Mouse (Mus musculus): ENCODE measurements around the gene Tnik. TPM values are rescaled to one million over a fixed set of nuclear protein-coding genes. Genes with fewer than 3 reads are reported as not detected.

The Tnik gene
- total and polyA plus RNA-seq, 2 experiments from 2014 or later: 9.2 to 27.5 TPM

DNA sequence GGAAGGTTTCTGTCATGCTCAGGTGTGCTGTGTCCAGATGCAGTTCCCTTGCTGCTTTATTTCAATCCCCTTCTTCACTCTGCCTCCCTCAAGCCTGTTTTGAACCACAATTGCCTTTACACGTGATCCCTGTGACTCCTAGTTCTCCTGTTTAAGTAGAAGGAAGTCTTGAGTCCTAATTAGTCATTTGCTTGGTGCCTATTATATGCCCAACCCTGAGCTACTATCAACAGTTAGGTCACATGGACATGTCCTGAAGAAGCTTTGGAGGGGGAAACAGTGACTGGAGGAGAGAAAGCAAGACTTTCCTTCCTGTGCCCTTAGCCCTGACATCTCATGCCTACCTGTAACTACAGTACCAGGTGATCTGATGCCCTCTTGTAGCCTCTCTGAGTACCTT, 210.4 kb downstream of the Tnik start:
- WGBS: 67% methylated on average over 1 of the region's 1 CpGs
- ATAC-seq (ENCODE audit: insufficient read depth, low read depth): no peak

GRCm38 (mm10) chr3:28477373-28477772, 214.4 kb downstream of the Tnik start:
- no peak for DNase-seq (ENCODE audit: low spot score)
- Histone ChIP-seq H3K4me2 (ENCODE audit: low read depth, low read length) (no peak overlapping the region), H3K9ac (replicated peaks; ENCODE audit: low read depth, low read length) (no peak overlapping the region), H3K4me3 (ENCODE audit: low read depth, low read length) (no peak overlapping the region), H3K9me3 (replicated peaks; ENCODE audit: control insufficient read depth, low read length) (no peaks in the 10 kb centered on the region), H3K27me3 (ENCODE audit: control insufficient read depth, insufficient read depth, low read length) (no peaks in the 10 kb centered on the region), H3K4me1 (ENCODE audit: control insufficient read depth, insufficient read depth) (no peaks in the 10 kb centered on the region), H3K27ac (ENCODE audit: low read depth) (no peak overlapping the region), H3K36me3 (replicated peaks; ENCODE audit: control insufficient read depth, insufficient read depth, low read length) (no peaks in the 10 kb centered on the region)
- no peak for TF ChIP-seq CTCF (IDR thresholded peaks at IDR 0.05; ENCODE audit: low read depth)
- no peak for TF ChIP-seq EP300 (IDR thresholded peaks at IDR 0.05; ENCODE audit: low read depth)
- 89% methylated on average over 2 of the region's 2 CpGs for WGBS
- ATAC-seq (ENCODE audit: insufficient read depth, low read depth): no peak

More for the DNA sequence above, 210.4 kb downstream of the Tnik start:
- Histone ChIP-seq H3K4me3 (ENCODE audit: low read depth, low read length) (no peak overlapping the region), H3K9me3 (replicated peaks; ENCODE audit: control insufficient read depth, low read length) (no peaks in the 10 kb centered on the region), H3K36me3 (replicated peaks; ENCODE audit: control insufficient read depth, insufficient read depth, low read length) (no peaks in the 10 kb centered on the region), H3K4me2 (ENCODE audit: low read depth, low read length) (no peak overlapping the region), H3K4me1 (ENCODE audit: control insufficient read depth, insufficient read depth) (no peaks in the 10 kb centered on the region), H3K27me3 (ENCODE audit: control insufficient read depth, insufficient read depth, low read length) (no peaks in the 10 kb centered on the region), H3K27ac (ENCODE audit: low read depth) (no peak overlapping the region), H3K9ac (replicated peaks; ENCODE audit: low read depth, low read length) (no peak overlapping the region)
- no peak for TF ChIP-seq EP300 (IDR thresholded peaks at IDR 0.05; ENCODE audit: low read depth)
- no peak for TF ChIP-seq CTCF (IDR thresholded peaks at IDR 0.05; ENCODE audit: low read depth)
- DNase-seq (ENCODE audit: low spot score): no peak

DNA sequence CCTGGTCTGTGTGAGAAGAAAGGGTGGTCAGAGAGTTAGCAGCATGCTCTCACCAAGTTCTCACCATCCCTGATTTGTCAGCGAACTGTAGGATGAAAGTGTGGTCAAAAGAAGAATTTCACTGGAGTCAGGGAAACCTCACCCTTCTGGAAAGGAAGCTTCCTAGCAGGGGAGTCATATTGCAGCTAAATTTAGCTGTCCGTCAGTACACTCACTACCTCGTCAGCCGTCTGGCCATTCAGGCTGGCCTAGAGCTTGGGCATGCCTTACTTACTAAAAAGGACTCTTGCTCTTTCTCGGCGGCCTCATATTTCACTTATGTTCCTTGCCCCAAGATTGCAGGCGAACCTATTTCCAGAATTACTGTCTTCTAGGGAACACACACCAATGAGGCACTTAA, 222.7 kb downstream of the Tnik start:
- 24% methylated on average over 7 of the region's 7 CpGs for WGBS
- H3K9ac ChIP-seq (replicated peaks; ENCODE audit: low read depth, low read length): no peak overlapping the region
- peak; percentile 79; the same call in 1 of the 2 replicates for ATAC-seq (ENCODE audit: insufficient read depth, low read depth)

GRCm38 (mm10) chr3:28487418-28487817, 224.4 kb downstream of the Tnik start:
- ATAC-seq (ENCODE audit: insufficient read depth, low read depth): no peak
- Histone ChIP-seq H3K36me3 (replicated peaks; ENCODE audit: control insufficient read depth, insufficient read depth, low read length) (no peaks in the 10 kb centered on the region), H3K4me3 (ENCODE audit: low read depth, low read length) (no peak overlapping the region), H3K27ac (ENCODE audit: low read depth) (no peak overlapping the region), H3K4me2 (ENCODE audit: low read depth, low read length) (no peak overlapping the region), H3K9ac (replicated peaks; ENCODE audit: low read depth, low read length) (no peak overlapping the region), H3K9me3 (replicated peaks; ENCODE audit: control insufficient read depth, low read length) (no peaks in the 10 kb centered on the region), H3K27me3 (ENCODE audit: control insufficient read depth, insufficient read depth, low read length) (no peaks in the 10 kb centered on the region), H3K4me1 (ENCODE audit: control insufficient read depth, insufficient read depth) (0 out of 2 replicates have a peak, but pooled peaks cover 8% of the 10 kb centered on the region)
- no peak for DNase-seq (ENCODE audit: low spot score)
- TF ChIP-seq CTCF (IDR thresholded peaks at IDR 0.05; ENCODE audit: low read depth): no peak
- no peak for TF ChIP-seq EP300 (IDR thresholded peaks at IDR 0.05; ENCODE audit: low read depth)
- 89% methylated on average over 9 of the region's 9 CpGs for WGBS

More for the DNA sequence above, 222.7 kb downstream of the Tnik start:
- peak; percentile 66 for DNase-seq (ENCODE audit: low spot score)
- no peaks in the 10 kb centered on the region for H3K27me3 ChIP-seq (ENCODE audit: control insufficient read depth, insufficient read depth, low read length)
- H3K9me3 ChIP-seq (replicated peaks; ENCODE audit: control insufficient read depth, low read length): no peaks in the 10 kb centered on the region
- peak overlapping the region; percentile 65 for H3K27ac ChIP-seq (ENCODE audit: low read depth)
- TF ChIP-seq EP300 (IDR thresholded peaks at IDR 0.05; ENCODE audit: low read depth) (no peak), CTCF (IDR thresholded peaks at IDR 0.05; ENCODE audit: low read depth) (no peak; the same call in 1 of the 2 replicates)
- H3K36me3 ChIP-seq (replicated peaks; ENCODE audit: control insufficient read depth, insufficient read depth, low read length): no peaks in the 10 kb centered on the region
- H3K4me1 ChIP-seq (ENCODE audit: control insufficient read depth, insufficient read depth): 0 out of 2 replicates have a peak, but pooled peaks cover 8% of the 10 kb centered on the region
- H3K4me3 ChIP-seq (ENCODE audit: low read depth, low read length): no peak overlapping the region
- H3K4me2 ChIP-seq (ENCODE audit: low read depth, low read length): 0 out of 2 replicates have a peak overlapping the region, but pooled peaks have one; percentile 3

- Histone ChIP-seq H3K9me3 (replicated peaks; ENCODE audit: control insufficient read depth, low read length) (no peaks in the 10 kb centered on the region), H3K4me2 (ENCODE audit: low read depth, low read length) (no peak overlapping the region), H3K36me3 (replicated peaks; ENCODE audit: control insufficient read depth, insufficient read depth, low read length) (no peaks in the 10 kb centered on the region), H3K27ac (ENCODE audit: low read depth) (peak overlapping the region; percentile 34; the same call in 1 of the 2 replicates), H3K4me1 (ENCODE audit: control insufficient read depth, insufficient read depth) (no peaks in the 10 kb centered on the region), H3K4me3 (ENCODE audit: low read depth, low read length) (no peak overlapping the region), H3K9ac (replicated peaks; ENCODE audit: low read depth, low read length) (no peak overlapping the region), H3K27me3 (ENCODE audit: control insufficient read depth, insufficient read depth, low read length) (no peaks in the 10 kb centered on the region)
- TF ChIP-seq EP300 (IDR thresholded peaks at IDR 0.05; ENCODE audit: low read depth) (no peak), CTCF (IDR thresholded peaks at IDR 0.05; ENCODE audit: low read depth) (no peak)
- no peak for DNase-seq (ENCODE audit: low spot score)
- WGBS: 58% methylated on average over 11 of the region's 11 CpGs
- ATAC-seq (ENCODE audit: insufficient read depth, low read depth): no peak
These were observed 228.3 kb downstream of the Tnik start for GRCm38 (mm10) chr3:28491085-28492041.

Measured in heart, postnatal 0 days (tissue).